Mouse (Mus musculus) spleen, adult 2 months (tissue): ENCODE data around the gene Nqo2.

ENCODE experiments used
- CTCF ChIP-seq: fragments of 200-500 bp; IDR thresholded peaks from 2 replicates; pipeline ENCODE4 v1.5.1; 2011; ENCODE audit warnings: mild to moderate bottlenecking, inconsistent platforms; ENCODE audit not compliant: insufficient read depth, insufficient read length, insufficient replicate concordance; ENCODE audit errors: extremely low read depth
- POLR2A ChIP-seq: fragments of 200-500 bp; IDR thresholded peaks from 2 replicates; pipeline ENCODE4 v1.6.1; 2011; ENCODE audit warnings: low read depth, low read length, inconsistent platforms

GRCm38 (mm10) chr13:34018521-34018920, 54.0 kb downstream of the Nqo2 start:
- no peak for TF ChIP-seq CTCF
- TF ChIP-seq POLR2A = no peak
